Mouse (Mus musculus): ENCODE data around the gene Retn.

DNA sequence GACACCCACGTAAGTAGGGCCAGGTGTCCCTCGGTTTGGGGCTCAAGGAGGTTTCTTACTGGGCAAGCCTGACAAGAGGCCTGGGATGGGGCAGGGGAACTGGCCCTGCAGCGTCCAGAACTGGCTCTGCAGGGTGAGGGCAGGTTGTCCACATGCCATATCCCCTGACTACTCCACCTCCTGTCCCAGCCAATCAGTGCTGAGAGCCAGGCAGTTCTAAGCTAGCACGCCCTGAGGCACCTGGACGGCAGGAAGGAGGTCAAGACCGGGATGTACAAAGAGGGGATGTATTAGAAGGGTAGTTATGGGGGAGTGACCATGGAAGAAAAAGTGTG is 45.8 kb upstream of the Retn start:
- TF ChIP-seq CTCF (conservative IDR thresholded peaks at IDR 0.05; ENCODE audit: low read length) (no peak), POU5F1 (IDR thresholded peaks at IDR 0.05; ENCODE audit: borderline replicate concordance, low read length) (no peak)

Measured in E14TG2a.4 (cell line).